Mouse (Mus musculus) megakaryocyte progenitor cell, adult 5-6 weeks (primary cell): ENCODE measurements around the gene Saysd1. TPM values are rescaled to one million over a fixed set of nuclear protein-coding genes. Genes with fewer than 3 reads are reported as not detected.
"Not testable (repeated sequence)": the region's sequence is repeated elsewhere in the genome, so short reads cannot be mapped to it uniquely, and the experiment has no call there.

ENCODE experiments used
- ATAC-seq: replicated peaks from 2 replicates; pipeline ENCODE4 v1.8.0; 2016; ENCODE audit warnings: mild to moderate bottlenecking, moderate TSS enrichment, inconsistent platforms; ENCODE audit not compliant: poor library complexity
- total RNA-seq, 2 experiments: library from RNA; stranded (forward) in 1 of 2; stranded (reverse) in 1 of 2; fragments of 157-497, 149-512 nt in 1 of 2; fragments of 200-1000 nt in 1 of 2; gene quantifications; 2 replicates each; pipeline versions ENCODE4 v1.2.3 to v1.2.4; 2015 to 2017

Gene Saysd1
- total RNA-seq, 2 experiments from 2014 or later, result 0.62 to 3.4 TPM

DNA sequence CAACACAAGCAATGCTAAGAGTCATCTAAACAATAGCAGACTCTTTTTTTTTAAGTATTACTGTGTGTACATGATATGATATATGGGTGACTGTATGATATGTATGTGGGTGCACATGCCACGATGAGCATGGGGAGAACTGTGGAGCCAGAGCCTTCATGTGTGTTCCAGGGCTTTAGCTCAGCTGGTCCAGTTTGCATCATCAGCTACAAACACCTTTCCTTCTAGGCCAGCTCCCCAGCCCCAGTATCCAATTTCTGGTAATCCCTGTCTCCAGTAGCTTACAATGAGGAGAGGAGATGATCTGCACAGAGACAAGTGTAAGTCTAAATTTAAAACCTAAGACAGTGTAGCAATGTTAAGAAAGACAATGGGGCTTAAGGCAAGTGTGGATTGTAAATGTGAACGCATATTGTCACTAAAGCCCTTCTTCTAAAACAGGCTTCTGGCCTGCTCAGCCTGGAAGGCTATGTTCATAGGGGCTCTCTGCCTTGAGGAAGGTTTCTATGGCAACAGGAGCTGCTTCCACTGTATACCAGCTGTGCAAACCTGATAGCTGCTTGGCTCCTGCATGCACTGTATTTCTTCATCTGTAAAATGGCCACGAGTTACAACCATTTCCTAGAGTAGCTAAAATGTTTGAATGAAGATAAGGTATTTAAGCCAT, 90.4 kb downstream of the Saysd1 start:
- no peak for ATAC-seq

DNA sequence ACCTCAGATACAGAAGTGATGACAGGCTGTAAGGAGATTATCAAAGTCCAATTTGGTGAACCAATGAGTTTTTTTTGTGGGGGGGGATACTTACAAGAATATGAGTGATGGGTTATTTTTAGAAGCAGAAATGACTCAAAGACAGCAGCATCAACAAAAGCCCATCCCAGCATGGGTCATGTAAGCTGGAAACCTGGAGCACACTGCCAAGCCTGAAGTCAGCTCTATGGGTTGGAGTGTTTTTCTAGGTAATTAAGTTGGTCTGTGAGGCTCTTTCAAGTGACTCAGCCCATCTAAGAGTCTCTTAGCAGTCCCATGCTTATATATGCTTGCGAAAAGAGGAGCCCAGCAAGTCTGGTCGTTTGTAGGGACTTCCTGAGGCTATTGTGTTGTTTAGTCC, 91.0 kb downstream of the Saysd1 start:
- no peak for ATAC-seq

- no peak for ATAC-seq
These were observed 94.3 kb downstream of the Saysd1 start for GRCm38 (mm10) chr14:20044036-20044435.

- ATAC-seq, result peak; percentile 24; the same call in 1 of the 2 replicates
These were observed 96.5 kb downstream of the Saysd1 start for GRCm38 (mm10) chr14:20041836-20042235.

DNA sequence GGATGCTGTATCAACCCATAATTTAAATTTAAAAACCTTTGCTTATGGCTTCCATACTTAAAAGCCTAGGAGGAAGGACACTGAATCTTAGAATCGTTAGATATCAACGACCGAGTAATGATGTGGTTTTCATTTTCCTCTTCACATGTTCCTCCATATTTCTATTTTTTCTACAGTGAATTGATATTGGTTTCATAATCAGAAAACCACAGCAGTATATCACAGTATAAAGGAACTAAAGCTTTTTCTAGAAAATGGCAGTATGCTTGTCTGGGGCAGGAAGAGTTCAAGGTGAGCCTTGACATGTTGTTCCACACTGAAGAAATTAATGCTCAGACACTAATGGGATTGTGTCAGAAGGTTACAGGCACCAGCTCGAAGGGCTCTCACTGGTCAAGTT, 97.4 kb downstream of the Saysd1 start:
- peak; percentile 44; the same call in 1 of the 2 replicates for ATAC-seq

GRCm38 (mm10) chr14:20039795-20040194, 98.5 kb downstream of the Saysd1 start:
- peak; percentile 53 for ATAC-seq

DNA sequence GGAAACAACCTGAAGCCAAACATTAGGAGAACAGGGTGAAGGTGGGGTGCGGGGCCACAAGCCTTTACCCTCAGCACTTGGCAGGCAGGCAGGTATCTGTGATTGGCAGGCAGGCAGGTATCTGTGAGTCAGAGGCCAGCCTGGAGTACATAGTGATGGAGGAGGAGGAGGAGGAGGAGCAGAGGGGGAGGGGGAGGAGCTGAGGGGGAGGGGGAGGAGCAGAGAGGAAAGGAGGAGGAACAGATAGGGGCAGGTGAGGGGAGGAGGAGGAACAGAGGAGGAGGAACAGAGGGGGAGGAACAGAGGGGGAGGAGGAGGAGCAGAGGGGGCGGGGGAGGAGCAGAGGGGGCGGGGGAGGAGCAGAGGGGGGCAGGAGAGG, 105.6 kb downstream of the Saysd1 start:
- no peak for ATAC-seq

GRCm38 (mm10) chr14:20032016-20032737, 106.2 kb downstream of the Saysd1 start:
- no peak for ATAC-seq

DNA sequence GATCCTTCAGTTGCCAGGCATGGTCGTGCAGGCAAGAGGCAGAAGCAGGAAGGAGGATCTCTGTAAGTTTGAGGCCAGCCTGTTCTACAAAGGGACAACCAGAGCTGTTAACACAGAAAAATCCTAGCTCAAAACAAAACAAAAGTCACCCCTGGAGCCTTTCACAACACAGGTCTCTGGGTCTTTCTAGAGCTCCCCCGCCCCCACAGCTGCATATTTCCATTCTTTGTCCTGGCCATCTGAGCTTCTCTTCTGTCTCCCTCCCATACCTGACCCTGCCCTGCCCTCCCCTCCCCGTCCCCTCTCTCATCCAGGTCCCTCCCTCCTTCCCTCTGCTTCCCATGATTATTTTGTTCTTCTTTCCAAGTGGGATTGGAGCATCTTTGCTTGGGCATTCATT, 108.7 kb downstream of the Saysd1 start:
- ATAC-seq, result no peak

DNA sequence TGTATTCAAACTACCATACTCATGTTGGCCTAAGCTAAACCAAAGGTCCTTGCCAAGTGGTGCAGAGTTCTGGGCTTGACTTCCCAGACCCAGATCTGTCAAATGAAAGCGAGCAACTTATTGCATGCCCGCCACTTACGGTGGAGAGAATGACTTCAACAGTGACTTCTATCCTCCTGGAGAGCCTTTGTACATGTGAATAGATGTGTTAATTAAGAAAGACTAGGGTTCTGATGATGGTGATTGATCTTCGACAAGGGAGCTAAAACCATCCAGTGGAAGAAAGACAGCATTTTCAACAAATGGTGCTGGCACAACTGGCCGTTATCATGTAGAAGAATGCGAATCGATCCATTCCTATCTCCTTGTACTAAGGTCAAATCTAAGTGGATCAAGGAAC, 110.9 kb downstream of the Saysd1 start:
- ATAC-seq, result not testable (repeated sequence)

Other genes starting within 250 kb of the Saysd1 start
- gene Gng2, start 160.9 kb downstream of the Saysd1 start, total RNA-seq (2015), result 47.7 and 53.6 TPM in 2 replicates
- 32.1 and 67.0 TPM in 2 replicates for gene Gng2, start 160.9 kb downstream of the Saysd1 start, total RNA-seq (2017)
- gene Kcnk5, start 43.3 kb upstream of the Saysd1 start, total RNA-seq (2015), result 0.37 and 1.7 TPM in 2 replicates
- 1.2 and 7.0 TPM in 2 replicates for gene Kcnk5, start 43.3 kb upstream of the Saysd1 start, total RNA-seq (2017)
- gene Kcnk16, start 130.7 kb upstream of the Saysd1 start, total RNA-seq (2015), result not detected in 2 replicates
- gene Kcnk16, start 130.7 kb upstream of the Saysd1 start, total RNA-seq (2017), result not detected in 2 replicates
- 8.2 and 10.0 TPM in 2 replicates for gene Nudt13, start 156.2 kb upstream of the Saysd1 start, total RNA-seq (2015)
- gene Nudt13, start 156.2 kb upstream of the Saysd1 start, total RNA-seq (2017), result 10.8 and 11.9 TPM in 2 replicates
- gene Ecd, start 209.6 kb upstream of the Saysd1 start, total RNA-seq (2015), result 44.2 and 45.9 TPM in 2 replicates
- 67.3 and 71.2 TPM in 2 replicates for gene Ecd, start 209.6 kb upstream of the Saysd1 start, total RNA-seq (2017)
- 21.1 and 30.8 TPM in 2 replicates for gene Fam149b, start 209.6 kb upstream of the Saysd1 start, total RNA-seq (2015)
- 21.9 and 26.6 TPM in 2 replicates for gene Fam149b, start 209.6 kb upstream of the Saysd1 start, total RNA-seq (2017)